Mouse (Mus musculus): ENCODE results near the gene Dhx57.
"Not testable (repeated sequence)": the region's sequence is repeated elsewhere in the genome, so short reads cannot be mapped to it uniquely, and the experiment has no call there.

Dhx57 gene

GRCm38 (mm10) chr17:80254421-80254820, 35.9 kb downstream of the Dhx57 start:
- no peak for DNase-seq (ENCODE audit: low spot score)

GRCm38 (mm10) chr17:80252757-80253525, 37.3 kb downstream of the Dhx57 start:
- DNase-seq (ENCODE audit: low spot score), result peak; percentile 61

DNA sequence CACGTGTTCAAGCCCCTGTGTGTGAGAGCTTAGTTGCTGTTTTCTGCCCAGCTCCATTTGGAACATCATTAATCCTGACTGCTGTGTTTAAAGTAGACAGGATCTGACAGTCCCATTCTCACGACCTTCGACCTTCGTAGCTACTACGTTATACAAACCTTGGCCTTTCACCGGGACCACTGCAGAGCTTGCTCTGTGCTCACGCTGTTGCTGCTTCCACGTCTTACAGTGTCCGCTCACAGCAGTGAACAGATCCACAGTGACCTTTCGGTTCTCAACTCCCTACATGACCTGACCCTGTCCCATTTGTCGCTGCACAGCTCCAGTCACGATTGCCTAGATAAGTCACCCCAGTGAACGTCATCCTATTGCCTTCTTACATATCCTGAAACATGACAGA, 47.2 kb downstream of the Dhx57 start:
- DNase-seq (ENCODE audit: low spot score), result no peak

- no peak for DNase-seq (ENCODE audit: low spot score)
Observed at GRCm38 (mm10) chr17:80241594-80241993, 48.7 kb downstream of the Dhx57 start.

- DNase-seq (ENCODE audit: low spot score), result no peak
Observed at GRCm38 (mm10) chr17:80237475-80237874, 52.8 kb downstream of the Dhx57 start.

GRCm38 (mm10) chr17:80236805-80237204, 53.5 kb downstream of the Dhx57 start:
- no peak for DNase-seq (ENCODE audit: low spot score)

- no peak for DNase-seq (ENCODE audit: low spot score)
Observed at GRCm38 (mm10) chr17:80235477-80235876, 54.8 kb downstream of the Dhx57 start.

DNA sequence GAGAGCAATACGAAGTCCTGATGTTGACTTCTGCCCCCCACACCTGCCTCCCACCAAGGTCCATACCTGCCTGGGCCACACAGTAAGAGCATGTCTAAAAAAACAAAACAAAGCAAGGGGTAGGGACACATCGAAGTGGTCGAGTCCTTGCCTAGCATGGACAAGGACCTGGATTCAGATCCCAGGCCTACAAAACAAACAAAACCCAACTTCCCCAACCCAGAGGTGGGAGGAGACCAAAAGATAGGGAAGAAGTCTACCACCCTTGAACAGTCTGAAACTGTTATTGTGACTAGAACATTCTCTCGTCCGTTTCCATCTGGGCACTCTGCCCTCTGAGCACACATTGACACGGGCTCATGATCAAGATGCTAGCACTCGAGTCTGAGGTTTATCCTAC, 55.9 kb downstream of the Dhx57 start:
- no peak for DNase-seq (ENCODE audit: low spot score)

- DNase-seq (ENCODE audit: low spot score), result no peak
Observed at GRCm38 (mm10) chr17:80233844-80234243, 56.4 kb downstream of the Dhx57 start.

DNA sequence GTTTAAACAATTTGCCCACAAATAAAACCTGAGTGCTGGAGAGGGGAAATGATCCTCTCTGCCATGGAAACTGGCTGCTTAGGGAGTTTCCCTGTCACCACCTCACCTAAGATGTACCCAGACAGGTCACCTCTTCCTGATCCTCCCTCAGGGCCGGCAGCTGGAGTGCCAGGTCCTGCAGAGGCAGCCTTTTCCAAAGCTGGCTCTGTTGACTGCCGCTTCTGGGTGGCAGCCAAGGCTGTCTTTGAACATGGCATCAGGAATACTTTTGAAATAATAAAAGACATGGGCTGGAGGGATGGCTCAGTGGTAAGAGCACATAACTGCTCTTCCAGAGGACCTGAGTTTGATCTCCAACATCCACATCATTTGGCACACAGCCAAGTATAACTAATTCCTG, 60.9 kb downstream of the Dhx57 start:
- peak; percentile 42 for DNase-seq (ENCODE audit: low spot score)

GRCm38 (mm10) chr17:80225142-80225541, 65.1 kb downstream of the Dhx57 start:
- DNase-seq (ENCODE audit: low spot score), result not testable (repeated sequence)

DNA sequence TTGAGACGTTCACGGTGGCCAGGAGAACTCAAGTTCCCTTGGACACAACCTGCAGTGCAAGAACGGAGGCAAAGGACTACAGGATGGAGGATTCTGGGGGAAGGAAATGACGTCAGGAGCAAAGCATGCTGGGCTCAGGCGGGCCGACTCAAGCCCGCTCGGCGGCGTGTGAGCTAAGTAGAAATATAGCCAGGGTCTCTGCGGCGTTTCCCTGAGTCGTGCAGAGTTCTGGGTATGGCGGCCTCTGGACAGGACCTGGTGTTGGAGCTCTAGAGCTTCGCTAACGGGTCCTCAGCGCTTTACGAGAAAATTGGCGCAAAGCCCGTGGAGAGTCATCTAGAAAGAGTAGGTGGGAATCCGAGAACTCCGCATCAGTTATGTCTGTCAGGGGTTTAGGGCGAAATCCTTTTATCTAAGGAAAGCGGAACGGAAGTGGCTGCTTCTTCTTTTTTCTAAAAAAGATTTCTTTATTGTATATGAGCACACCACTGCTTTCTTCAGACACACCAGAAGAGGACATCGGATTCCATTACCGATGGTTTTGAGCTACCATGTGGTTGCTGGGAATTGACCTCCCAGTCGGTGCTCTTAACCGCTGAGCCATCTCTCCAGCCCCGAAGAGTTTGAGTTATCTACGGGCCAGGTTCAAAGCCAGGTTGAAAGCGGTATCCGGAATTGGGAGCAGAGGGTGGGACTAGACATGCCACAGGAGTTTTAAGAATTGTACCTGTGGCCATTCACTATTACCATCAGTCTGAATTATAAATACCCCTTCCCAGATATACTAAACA, 65.8 kb downstream of the Dhx57 start, which contains the start of gene Gemin6:
Gemin6 (plus strand) TSS at position 116 of the 791 bp plus-strand sequence.
- DNase-seq (ENCODE audit: low spot score), result peak; percentile 88

GRCm38 (mm10) chr17:80223829-80224228, 66.4 kb downstream of the Dhx57 start:
- no peak for DNase-seq (ENCODE audit: low spot score)

DNA sequence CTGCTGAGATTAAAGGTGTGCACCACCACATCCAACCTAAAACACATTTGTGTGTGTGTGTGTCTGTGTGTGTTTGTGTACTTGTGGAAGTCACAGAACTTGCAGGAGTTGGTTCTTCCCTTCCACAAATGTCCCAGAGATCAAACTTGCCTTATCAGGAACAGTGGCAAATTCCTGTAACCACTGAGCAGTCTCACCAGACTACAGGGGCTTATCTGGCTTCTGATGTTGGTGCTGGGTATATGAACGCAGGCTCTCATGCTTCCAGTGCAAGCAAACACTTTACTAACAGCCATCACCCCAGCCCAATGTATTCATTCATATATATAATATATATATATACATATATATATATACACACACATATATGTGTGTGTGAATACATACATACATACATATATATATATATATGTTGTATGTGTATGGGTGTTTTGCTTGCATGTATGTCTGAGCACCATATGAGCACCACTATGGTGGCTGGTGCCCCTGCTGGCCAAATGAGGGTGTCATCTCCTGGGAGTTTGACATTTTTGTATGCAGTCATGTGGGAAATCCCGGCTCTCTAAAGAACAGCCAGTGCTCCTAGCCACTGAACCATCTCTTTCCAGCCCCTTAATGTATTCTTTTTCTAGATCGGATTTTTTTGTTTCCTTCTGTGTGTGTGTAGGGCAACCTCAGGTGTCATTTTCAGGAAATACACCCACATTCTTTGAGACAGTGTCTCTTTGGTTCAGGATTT, 68.2 kb downstream of the Dhx57 start:
- no peak for DNase-seq (ENCODE audit: low spot score)

DNA sequence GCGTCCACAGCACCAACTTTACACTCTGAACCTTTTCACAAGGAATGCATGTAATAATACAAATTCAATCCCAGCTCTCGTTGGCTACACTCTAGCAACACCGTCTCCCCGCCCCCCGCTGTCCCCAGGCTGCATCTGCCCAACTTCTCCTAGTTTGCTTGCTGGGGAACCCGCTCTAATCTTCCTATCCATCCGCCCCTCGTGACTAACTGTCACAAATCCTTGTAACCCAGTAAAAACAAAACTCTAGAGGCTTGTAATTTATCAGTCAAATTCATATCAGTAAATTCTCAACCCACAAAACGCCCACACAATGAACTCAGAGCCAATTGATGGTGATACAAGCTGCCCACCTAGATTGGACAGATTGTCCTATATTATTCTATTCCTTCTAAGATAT, 69.1 kb downstream of the Dhx57 start:
- no peak for DNase-seq (ENCODE audit: low spot score)

DNA sequence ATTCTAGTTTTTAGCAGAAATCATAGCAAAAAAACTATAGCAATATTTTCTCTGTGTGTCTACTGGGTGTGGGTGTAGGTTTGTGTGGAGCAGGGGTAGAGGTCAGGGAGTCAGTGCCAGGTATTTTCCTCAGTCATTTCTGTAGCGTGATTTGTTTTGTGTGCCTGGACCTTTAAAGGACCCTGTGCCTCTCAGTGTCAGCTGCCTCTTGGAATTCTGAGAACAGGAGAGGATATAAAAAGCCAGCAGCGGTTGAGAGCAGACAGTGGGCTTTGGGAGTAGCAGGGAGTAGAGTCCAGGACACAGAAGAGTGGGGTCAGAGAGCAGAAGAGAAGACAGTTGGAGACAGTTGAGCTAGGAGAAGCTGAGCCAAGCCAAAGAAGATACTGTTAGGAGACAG, 70.1 kb downstream of the Dhx57 start:
- DNase-seq (ENCODE audit: low spot score), result no peak

DNA sequence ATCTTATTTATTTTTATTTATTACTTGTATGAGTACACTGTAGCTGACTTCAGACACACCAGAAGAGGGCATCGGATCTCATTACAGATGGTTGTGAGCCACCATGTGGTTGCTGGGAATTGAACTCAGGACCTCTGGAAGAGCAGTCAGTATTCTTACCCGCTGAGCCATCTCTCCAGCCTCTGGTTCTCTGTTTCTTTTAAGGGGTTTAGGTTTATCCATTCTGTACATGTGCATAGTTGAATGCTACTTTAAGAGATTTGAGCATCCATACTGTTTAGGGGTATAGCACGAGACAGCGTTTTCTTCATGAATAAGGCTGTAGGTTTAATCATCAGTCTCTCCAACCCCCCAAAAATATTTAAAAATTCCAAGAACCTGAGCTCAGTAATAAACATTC, 76.3 kb downstream of the Dhx57 start:
- DNase-seq (ENCODE audit: low spot score), result not testable (repeated sequence)

DNA sequence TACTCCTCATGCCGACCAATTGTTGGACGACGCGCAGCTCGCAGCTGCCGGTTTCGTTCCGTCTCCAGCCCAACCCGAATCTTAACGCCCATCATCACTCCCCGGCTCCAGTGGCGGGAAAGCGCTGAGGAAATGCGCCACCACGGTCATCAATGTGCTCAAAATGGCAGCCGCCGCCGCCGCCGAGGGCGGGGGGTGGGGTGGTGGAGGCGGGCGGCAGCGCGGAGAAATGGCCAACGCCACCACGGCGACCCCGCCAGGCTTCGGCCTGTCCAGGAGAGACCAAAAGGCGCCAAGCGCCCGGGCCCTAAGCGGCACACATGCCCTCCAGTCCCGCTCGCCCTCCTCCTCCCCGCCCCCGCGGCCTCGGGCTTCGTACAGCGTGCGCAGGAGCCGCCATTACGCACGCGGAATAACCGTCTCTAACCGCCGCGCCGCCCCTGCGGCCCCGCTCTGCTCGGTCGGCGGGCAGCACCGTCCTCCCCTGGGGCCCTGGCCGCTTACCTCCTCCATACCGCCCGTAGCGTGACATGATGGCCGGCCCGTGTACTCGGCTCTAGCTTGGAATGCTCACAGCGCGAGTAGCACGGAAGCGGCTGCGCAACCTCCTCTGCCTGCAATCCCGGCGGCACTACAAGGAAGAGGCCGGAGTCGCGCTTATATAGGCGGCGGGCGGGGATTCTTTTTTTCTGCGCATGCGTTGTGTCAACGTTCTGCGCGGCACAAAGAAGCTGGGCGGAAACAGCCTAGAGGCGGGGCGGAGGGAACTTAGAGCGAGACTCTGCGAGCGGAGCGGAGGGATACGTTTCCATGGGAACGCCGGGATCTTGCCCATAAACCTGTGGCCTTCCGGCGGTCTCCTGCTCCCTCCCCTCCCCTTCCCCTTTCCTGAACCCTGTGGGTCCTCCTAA, 83.3 kb downstream of the Dhx57 start, which contains the start of the genes Srsf7 and Ttc39d:
Srsf7 (minus strand) TSS at position 637 of the 911 bp plus-strand sequence.
Ttc39d (plus strand) TSS at position 790 of the 911 bp plus-strand sequence.
- DNase-seq (ENCODE audit: low spot score), result peak; percentile 99

GRCm38 (mm10) chr17:80206301-80206670, 84.0 kb downstream of the Dhx57 start:
- no peak for DNase-seq (ENCODE audit: low spot score)

DNA sequence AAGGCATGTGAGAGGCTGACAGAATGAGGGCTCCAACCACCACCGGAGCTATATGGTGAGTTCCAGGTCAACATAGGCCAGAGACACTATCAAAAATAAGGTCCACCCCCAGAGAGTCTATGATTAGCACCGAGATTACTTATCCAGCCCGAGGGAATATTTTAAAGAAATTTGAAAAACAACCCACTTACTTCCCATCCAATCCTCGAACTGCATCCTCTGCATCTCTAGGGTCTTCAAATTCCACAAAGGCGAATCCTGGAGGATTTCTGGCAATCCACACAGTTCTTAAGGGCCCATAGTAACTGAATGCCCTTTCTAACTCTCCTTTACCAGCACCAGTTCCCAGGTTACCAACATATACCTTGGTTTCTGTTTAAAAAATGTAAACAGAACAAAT, 84.6 kb downstream of the Dhx57 start:
- no peak for DNase-seq (ENCODE audit: low spot score)

- no peak for DNase-seq (ENCODE audit: low spot score)
Observed at GRCm38 (mm10) chr17:80199160-80199778, 91.0 kb downstream of the Dhx57 start.

Measured in adipocyte (in vitro differentiated cells).